Mouse (Mus musculus): ENCODE results near the gene Ccl1.

Gene Ccl1

DNA sequence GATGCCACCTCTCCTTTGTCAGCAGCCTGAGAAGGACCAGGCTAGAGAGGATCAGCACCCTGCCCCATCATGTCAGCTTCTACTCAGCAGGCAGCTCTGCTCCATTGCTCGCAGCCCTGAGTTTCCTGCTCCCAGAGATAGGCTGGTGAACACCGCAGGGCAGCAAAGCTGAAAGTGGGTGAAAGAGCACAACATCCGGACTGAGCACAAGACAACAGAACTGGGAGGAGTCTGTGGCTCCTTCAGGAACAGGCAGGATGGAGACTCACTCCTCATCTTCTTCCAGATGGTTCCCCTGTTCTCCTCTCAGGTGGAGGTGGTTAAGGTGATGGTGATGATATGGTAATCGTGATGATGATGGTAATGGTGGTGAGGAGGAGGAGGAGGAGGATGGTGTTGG lies at the start of gene Ccl1:
Ccl1 (minus strand) TSS at position 101 of the 400 bp plus-strand sequence.
- no peak for DNase-seq (ENCODE audit: low spot score in 2 of 2)

DNA sequence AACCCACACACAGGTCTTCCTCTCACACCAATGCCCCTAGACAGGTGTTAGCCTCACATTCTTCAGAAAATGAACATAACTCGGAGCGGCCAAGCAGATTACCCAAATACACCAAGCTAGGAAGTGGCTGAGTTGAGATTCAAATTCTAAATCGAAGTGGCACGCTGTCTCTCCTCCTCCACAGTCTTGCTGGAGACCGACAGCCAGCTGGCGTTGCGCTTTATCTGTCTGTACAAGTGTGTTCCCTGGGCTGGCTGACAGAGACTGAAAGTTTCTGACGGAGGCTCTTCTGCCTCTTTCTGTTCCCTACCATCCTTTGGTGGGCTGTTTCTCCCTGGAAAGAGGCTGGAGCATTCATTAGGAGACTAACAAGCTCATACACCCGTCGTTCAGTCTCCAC lies 45.5 kb upstream of the Ccl1 start:
- peak; percentile 14 to 53 for DNase-seq (ENCODE audit: low spot score in 2 of 2)

DNA sequence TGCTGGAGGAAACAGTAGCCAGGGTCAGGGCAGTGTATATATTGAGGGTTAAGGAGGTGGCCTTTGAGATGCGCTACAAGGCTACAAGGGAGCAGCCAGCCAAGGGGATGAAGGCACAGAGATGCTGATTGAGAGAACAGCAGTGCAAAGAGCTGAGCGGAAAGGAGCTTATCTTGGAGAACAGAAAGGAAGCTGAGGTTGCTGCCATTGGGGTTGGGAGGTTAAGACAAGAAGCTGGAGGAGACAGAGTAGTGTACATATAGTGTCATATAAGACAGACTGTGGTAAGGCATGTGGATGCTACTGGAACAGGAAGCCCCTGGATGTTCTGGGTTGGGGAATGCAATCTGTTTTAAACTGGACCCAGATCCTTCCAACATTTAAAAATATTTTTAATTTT lies 35.4 kb upstream of the Ccl1 start:
- DNase-seq (ENCODE audit: low spot score in 2 of 2): no peak

DNA sequence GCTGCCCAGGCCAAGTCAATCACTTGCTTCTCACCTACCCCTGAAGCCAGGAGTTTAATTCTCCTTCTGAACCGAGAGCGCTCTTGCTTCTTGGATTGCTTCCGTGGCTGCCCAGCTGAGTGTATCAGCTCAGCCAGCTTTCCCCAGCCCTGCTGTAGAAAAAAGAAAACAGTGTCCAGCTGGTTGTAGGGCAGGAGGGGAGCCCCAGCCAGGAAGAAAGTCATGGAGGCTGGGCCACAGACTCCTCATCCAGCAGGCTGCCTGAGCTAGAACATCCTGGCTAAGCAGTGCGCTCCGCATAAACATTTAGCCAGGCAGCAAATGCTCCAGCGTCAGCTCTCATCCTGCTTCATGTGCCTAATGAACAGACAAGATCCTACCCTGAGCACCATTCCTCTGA lies 34.9 kb upstream of the Ccl1 start:
- no peak for DNase-seq (ENCODE audit: low spot score in 2 of 2)

DNA sequence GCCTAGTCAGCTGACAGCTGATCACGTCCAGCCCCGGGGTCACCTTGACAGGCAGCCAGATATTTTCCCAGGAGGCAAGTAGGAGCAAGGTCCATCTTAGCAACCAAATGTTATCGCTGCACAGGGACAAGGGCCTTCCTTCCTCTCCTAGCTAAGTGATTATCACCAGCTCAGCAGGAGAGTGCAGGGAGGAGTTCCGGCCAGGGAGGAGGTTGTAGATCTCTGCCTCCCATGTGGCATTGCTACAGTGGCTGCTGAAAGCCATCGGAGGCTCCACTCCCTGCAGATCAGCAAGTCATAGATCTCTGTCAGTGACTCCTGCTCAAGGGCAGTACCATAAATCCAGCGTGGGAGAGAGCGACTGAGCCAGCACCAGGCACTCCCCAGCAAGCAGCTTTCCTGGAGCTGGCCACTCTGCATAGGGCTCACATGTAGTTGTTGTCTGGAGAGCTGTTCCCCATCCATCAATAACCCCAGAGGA lies 34.5 kb upstream of the Ccl1 start:
- no peak for DNase-seq (ENCODE audit: low spot score in 2 of 2)

DNA sequence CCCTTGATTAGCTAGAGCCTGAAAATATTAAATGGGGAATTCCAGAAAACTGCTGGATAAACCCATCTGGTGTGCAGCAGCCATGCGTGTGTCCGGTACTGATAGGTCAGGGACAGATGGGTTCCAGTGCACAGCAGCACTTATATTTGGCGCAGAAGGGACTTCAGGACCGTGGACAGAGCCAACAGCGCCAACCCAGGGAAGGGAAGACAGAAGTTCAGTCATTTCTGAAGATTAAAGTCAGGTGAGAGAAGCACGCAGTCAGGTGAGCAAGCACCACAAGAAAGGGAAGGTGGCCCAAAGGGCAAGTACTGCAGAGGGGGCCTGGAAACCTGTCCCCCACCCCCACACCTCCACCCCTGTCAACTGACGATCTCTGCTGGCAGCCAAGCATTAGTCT lies 7.7 kb upstream of the Ccl1 start:
- no peak for DNase-seq (ENCODE audit: low spot score in 2 of 2)

DNA sequence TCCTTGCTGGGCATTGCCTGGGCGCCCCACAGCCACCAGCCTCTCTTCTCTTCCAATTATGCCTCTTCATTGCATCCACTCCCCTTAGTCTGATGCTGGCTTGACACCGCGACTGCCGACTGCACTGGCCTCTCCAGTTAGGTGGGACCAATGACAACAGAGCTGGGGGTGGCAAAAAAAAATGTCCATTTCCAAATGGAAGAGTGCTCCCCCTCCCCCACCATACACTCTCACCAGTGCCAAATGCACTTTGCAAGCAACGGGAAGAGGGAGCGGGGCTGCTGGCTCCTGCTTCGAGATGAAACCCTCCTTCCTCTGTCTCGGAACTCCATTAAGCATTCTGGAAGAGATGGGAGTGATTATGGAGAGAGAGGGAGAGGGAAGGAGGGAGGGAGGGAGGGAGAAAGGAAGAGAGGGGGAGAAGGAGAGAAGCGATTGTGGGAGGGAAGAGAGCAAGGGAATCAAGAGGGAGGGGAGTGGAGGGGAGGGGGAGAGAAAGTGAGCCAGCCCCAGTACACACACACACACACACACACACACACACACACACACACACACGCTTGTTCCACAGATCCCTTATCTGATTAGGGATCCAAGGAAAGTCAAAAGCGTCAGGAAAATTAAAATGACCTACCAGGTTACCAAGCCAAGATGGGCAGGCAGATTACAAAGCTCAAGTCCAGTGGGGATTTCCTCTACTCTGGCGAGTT lies 5.0 kb upstream of the Ccl1 start:
- no peak for DNase-seq (ENCODE audit: low spot score in 2 of 2)

DNA sequence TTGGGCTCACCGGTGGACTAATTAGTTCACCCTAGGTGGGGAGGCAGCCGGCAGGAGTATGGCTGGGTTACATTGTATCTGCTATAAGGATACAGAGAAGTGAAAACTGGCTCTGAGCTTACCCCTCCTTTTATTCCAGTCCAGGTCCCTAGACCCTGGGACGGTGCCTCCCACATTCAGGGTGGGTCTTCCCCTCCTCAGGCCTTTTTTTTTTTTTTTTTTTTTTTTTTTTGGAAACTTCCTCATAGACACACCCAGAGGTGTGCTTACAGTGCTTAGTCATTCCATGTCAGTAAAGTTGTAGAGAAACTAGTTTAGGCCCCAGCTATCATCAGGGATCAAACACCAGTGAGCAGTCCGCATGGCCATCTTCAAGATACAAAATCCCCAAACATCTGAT lies 7.6 kb downstream of the Ccl1 start:
- no peak for DNase-seq (ENCODE audit: low spot score in 2 of 2)

DNA sequence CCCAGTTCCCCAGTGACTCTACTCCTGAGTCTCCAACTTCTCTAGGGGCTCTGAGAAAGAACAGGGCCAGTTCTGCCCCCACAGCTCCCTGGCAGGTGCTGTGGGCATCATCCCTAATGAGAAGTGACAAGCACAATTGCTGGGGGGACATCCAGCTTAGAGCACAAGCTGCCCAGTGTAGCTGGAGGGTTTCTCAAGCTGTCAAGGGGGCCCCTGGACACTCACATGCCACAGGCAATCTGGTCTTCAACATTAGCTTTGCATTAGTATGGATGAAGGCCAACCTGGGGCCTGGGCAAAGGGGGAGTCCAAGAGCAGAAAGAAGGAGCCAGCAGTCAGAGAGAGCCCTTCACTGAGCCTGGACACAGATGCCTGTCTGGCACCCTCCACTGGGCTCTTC lies 14.6 kb downstream of the Ccl1 start:
- DNase-seq (ENCODE audit: low spot score in 2 of 2): no peak

DNA sequence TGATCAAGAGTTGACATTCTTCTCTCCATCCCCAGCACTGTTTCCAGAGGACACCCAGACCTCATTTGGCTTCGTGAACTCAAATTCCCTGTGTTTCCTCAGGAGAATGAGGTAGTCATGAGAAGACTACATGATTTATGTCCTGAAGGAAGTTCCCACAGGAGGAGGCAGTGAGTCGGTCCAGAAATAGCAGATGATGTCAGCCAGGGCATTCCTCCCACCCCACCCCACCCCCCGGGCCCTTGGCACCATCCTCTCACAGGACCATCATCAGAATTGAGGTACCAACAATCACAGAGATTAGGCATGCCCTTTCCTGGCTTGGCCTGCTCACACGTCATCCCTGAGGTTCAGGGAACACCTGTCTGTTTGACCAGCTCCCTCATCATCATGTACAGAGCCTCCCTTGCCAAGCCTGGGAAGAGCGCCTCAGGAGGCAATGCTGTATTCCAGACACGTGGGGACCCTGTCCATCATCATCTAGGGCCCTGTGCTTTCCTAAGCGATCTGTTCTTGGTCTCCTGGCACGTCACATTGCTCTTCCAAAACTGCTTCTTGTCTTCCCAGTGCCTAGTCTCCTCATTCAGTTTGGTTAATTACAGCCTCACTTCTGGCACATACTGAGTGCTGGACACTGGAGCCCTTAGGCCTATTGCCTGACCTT lies 31.2 kb downstream of the Ccl1 start:
- DNase-seq (ENCODE audit: low spot score in 2 of 2): peak in 1 of 2 experiments; percentile 5

DNA sequence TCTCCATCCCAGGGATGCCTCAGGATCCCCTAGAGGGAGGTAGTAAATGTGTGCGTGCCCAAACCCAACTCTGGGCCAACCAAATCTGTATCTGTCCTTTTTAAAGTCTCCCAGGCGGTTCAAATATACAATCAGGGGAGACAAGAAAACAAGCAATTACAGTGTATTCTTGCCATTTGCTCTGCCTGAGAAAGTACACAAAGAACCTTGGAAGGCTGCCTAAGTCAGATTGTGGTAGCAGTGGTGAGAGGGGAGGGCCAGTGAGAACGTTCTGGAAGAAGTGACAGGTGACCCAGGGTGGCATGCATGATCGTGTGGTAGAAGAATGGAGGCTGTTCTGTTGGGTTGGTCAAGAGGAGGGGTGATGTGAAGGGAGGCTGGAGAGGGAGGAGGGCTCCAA lies 46.4 kb downstream of the Ccl1 start:
- no peak for DNase-seq (ENCODE audit: low spot score in 2 of 2)

DNA sequence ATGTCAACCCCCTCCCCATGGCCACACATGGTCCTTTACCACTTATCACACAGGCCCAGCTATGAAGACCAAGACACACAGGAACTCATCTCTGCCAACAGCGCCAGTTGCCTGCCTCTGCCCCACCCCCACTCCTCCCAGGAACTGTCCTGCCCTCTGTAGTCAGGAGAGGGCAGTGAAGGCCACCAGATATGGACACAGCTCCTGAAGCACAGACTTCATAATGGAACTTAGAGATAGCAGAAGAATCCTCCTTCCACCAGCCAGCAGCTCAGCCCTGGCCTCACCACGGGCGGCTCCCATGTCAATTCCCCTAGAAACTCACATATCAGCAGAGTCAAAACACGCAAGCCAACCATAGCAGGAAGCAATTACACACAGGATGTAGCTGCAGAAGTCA lies 49.9 kb downstream of the Ccl1 start:
- DNase-seq (ENCODE audit: low spot score in 2 of 2): peak; percentile 6 to 29

DNA sequence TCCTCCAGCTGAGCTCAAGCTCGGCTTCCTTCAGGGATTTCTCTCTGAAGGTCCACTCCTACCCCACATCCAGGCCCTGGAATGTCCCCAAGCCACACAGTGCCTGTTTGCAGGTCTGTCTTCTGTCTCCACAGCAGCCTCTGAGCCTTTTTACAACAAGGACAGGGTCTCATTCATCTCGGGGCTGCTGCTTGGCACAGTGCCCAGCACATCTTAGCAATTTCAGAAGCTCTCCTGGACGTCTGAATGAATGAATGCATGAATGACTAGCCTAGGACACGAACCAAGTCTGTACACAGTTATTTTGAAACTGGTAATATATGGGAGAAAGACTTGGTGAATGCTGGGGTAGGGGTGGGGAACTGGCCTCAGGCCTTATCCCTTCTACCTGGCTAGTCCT lies 52.1 kb downstream of the Ccl1 start:
- no peak for DNase-seq (ENCODE audit: low spot score in 2 of 2)

DNA sequence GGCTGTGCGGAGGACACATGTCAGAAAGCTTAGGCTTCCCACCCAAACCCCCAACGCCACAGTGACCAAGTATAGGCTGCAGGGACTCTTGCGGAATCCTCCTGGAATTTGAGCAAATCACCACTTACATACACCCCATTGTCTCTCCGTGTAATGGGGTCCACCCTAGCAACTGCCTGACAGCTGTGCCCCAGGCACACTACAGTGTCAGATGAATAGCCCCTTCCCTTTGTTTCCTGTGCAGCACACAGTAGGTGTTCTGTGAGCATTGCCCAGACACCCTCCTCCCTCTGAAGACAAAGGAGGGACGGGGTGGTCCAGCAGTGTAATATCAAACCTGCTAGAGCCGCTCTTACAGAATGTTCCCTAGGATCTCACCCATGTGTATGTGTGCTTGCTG lies 54.2 kb downstream of the Ccl1 start:
- DNase-seq (ENCODE audit: low spot score in 2 of 2): no peak

DNA sequence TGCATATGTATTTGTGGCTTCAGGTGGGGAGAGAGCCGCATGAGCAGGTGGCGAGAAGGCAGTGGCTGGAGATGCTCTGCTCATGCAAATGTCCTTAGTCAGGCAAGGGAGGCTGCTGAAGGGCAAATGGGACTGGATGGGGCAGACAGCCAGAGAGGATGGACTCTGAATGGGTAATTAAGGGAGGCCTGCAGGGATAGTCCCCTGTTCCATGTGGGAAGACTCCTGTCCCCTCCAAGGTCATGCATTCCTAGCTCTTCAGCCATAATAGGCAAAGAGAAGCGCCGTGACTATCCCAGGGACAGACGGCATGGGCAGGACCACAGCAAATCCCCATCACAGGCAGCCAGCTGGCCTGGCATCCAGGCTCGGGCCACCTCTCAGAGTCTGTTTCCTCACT lies 55.5 kb downstream of the Ccl1 start:
- no peak for DNase-seq (ENCODE audit: low spot score in 2 of 2)

DNA sequence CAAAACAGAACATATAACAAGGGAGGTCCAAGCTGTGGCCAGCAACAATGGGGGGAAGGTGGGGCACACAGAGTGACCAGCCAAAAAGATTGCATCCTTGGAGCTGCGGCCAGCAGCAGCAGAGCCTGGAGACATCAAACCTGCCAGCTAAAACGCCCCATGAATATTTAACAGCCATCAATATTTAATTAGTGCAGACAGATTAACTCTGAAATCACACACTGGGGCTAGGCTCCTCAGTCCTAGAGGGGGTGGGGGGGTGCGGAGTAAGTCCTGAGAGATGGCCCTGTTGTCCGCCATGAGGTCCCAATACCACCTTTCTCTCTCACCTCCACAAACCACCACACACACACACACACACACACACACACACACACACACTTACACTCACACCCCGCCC lies 68.1 kb downstream of the Ccl1 start:
- DNase-seq (ENCODE audit: low spot score in 2 of 2): no peak

DNA sequence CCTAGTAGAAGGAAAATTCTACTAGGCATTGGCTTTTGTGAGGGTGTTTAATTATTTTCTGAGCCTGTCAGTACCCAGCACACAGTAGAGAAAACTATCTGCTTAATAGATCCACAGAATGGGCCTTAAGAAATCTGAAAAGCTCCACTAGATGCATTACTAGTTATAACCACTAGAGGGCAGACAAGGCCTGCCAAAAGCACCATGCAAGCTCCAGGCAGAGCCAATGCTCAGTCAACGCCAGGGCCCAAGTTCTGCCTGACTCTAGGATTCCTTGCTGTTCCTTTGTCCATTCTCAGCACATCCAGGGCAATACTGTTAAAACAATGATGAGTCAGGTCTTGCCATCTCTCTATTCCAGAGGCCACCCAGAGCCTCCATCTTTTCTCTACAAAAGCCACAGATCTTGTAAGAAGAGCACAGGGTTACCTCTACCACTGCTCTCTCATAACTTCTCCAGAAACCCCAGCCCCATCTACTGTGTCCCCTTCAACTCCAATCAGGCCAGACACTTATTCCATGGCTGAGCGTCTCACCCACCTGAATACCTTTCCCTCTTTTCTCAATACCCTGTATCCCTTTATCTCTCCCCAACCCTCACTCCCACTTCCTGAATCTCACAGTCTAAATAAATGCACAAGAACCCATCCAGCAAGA lies 69.8 kb downstream of the Ccl1 start:
- DNase-seq (ENCODE audit: low spot score in 2 of 2): peak in 1 of 2 experiments; percentile 12

DNA sequence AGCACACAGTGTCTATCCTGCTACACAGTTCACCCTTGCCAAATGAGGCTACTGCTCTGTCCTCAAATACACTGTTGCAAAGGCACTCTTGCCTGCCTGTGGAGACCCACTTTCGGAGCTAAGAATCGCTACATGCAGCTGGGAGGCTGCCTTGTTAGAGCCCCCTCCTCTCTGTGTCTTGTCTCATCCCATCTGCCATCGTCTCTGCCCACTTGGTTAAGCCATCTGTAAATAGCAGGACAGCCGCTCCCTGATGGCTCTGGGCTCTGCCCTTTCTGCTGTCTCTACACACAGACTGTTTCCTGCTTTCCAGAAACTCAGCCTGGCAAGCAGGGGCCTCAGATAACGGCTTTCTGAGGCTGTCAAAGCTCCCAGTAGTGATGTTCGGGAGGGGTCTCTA lies 71.5 kb downstream of the Ccl1 start:
- no peak for DNase-seq (ENCODE audit: low spot score in 2 of 2)

DNA sequence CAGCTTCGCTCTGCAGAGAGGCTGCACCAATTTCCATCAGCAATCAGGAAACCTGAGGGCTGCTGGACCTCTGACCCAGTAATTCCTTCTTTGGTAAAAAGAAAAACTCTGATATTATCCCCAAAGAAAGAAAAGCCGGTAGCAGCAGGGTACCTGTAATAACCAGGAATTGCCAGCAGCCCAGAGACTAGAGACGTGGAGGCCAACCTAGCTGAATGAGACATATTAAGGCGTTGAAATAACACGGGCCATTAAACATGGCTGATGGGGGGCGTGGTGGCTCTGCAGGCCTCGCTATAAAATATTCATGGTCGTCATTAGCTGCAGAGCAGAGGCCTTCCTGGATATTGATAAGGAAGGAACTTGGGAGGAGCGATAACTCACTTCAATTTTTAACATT lies 78.5 kb downstream of the Ccl1 start:
- DNase-seq (ENCODE audit: low spot score in 2 of 2): no peak

DNA sequence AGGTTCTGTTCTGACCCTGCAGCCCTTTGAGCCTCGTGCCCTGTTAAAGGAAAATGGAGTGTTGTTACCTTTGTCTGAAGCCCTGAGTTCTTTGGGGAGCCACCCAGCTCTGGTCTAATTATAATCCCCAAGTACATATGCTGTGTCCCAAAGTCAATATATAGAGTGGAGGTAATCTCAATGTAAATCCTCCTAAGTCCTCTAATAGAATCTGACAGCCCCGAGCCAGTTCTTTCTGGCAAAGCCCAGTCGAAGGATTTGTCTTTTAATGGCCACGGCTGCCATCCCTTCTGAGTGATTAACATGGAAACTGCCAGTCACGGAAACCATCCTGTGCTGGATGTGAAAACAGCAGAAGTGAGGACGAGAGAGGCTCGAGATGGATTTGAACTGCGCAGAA lies 79.6 kb downstream of the Ccl1 start:
- no peak for DNase-seq (ENCODE audit: low spot score in 2 of 2)

DNA sequence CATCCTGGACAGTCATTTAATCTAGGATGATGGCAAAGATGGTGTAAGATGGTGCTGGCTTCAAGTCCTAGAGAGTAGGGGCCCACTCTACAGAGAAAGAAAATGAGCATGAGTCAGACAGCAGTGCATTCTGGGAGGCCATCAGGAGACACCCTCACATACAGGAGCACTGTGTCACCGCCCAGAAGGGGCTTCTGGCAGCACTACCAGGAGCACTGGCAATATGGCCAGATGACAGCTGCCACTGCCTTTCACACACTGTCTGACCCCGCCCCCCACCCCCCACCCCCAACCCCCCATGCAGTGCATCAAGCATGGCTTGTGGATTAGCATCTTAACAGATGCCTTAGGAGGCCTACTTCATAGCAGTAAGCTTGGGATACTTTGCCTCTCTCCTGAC lies 89.0 kb downstream of the Ccl1 start:
- no peak for DNase-seq (ENCODE audit: low spot score in 2 of 2)

DNA sequence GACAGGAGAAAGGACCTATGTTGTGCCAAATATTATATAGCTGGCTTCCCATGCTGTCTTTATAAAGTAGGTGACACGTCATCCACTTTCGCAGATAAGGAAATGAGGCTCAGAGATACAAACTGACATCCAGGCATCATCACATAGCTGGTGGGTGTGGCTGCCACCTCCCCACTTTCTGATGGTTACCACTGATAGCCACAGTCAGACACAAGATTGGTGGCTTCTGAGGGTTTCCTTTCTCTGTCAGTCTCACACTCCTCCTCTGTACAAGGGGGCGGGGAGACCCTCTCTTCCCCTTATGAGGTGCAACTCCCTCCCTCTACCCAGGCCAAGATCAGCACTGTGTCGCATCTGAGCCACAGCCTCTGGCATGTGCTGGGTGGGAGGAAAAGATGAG lies 91.1 kb downstream of the Ccl1 start:
- no peak for DNase-seq (ENCODE audit: low spot score in 2 of 2)

DNA sequence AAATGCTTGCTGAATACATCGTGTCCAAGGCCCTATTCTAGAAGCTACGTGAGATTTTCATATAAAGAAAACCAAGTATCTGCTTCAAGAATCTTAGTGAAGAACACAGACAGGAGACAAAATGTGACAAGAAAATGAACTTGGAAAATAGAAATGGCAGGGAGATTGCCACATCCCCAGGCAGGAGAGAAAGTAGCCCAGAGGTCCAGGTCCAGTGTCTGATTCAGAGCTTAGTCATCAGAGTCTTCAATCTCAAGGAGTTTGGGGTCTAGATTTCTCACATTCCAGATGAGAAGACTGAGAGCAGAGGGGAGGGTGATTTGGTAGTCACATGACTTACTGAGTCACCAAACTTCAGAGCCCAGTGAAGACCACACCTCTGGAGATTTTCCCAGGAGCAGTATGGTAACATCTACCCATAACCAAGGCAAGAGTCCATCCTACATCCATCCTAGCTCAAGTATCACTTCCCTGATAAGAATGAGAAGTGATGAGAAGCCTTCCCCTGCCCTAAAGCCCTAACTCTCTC lies 98.5 kb downstream of the Ccl1 start:
- no peak for DNase-seq (ENCODE audit: low spot score in 2 of 2)

Data from right cerebral cortex, postnatal 36 days (tissue).